Mouse (Mus musculus): Measurements from ENCODE around the gene Nbea.

Gene Nbea

DNA sequence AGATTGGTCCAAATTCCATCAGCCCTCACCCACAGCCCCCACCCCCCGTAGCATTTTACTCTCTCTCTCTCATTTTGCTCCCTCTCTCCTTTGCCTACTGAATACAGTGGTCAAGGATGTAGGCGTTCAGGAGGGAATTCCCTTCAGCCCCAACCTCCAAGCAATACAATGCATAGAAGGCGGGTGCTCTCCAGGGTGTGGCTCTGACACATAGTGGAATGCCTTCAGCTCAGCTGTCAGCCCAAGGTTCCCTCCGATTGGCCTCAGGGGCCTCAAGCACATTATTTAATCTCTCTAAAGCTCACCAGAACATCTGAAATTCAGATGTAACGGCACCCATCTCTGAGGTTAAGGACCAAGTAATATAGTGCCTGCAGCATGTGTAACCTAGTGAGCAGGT lies 590.2 kb downstream of the Nbea start:
- 85% methylated on average over 5 of the region's 5 CpGs for WGBS

- 87% methylated on average over 6 of the region's 6 CpGs for WGBS
Measured at GRCm38 (mm10) chr3:55590727-55591126, 592.8 kb downstream of the Nbea start.

- WGBS: 83% methylated on average over 2 of the region's 2 CpGs
Measured at GRCm38 (mm10) chr3:55590291-55590690, 593.2 kb downstream of the Nbea start.

- WGBS: 81% methylated on average over 8 of the region's 8 CpGs
Measured at GRCm38 (mm10) chr3:55589402-55589944, 594.0 kb downstream of the Nbea start.

GRCm38 (mm10) chr3:55587972-55588946 lies 595.2 kb downstream of the Nbea start:
- 44% methylated on average over 12 of the region's 12 CpGs for WGBS

DNA sequence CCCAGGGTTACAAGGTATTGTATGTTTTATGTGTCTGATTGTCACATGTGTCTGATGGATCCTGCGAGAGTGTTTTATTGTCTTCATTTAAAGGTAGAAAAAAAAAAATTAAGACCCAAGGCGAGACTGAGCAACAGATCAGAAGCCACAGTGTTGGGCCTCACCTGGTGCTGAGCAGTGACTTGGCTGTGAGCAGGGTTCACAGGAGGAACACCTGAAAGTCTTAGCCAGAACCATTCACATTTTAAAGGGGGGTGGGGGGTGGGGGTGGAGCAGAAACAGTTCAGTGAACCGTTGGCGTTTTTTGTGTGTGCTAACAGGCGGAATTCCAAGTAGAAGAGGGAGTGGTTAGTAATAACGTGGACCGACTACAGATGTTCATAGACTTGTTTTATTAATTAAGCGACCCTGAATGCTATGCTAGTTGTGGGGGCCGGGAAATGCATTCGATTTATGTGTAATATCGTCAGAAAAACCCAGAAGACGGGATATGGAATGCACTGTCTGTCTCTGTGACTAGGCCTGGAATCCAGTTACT lies 596.0 kb downstream of the Nbea start:
- WGBS: 61% methylated on average over 12 of the region's 12 CpGs

Measured in cerebral cortex, adult 2 months (tissue).